Mouse (Mus musculus): ENCODE data around the gene Slc31a2.

GRCm38 (mm10) chr4:62251776-62252175 is 10.6 kb upstream of the Slc31a2 start:
- TF ChIP-seq CTCF (IDR thresholded peaks at IDR 0.05 in 2 of 3, conservative IDR thresholded peaks at IDR 0.05 in 1 of 3; ENCODE audit: control insufficient read depth in 1 of 3, insufficient read depth in 1 of 3, low read depth in 2 of 3, low read length in 3 of 3, poor library complexity in 1 of 3, severe bottlenecking in 1 of 3) = no peak
- TF ChIP-seq EP300 (IDR thresholded peaks at IDR 0.05; ENCODE audit: low read depth in 1 of 2, low read length in 2 of 2) = no peak
